Mouse (Mus musculus) megakaryocyte, embryonic 14.5 days (primary cell): ENCODE data around the gene Cadps.

Experiments used
- FLI1 ChIP-seq: IDR thresholded peaks from 2 replicates; pipeline ENCODE4 v1.6.1; 2012; ENCODE audit warnings: low read length, inconsistent platforms, mixed read lengths
- GATA1 ChIP-seq: IDR thresholded peaks from 3 replicates; pipeline ENCODE4 v1.6.1; 2012; ENCODE audit warnings: mixed read lengths, low read length, inconsistent platforms, borderline replicate concordance

GRCm38 (mm10) chr14:12560233-12560577 lies 262.7 kb downstream of the Cadps start:
- TF ChIP-seq GATA1 (no peak), FLI1 (no peak)
